Mouse (Mus musculus): Measurements from ENCODE around the gene Tbl1x.

Gene Tbl1x

GRCm38 (mm10) chrX:77613041-77613440 lies 102.2 kb downstream of the Tbl1x start:
- DNase-seq = no peak

DNA sequence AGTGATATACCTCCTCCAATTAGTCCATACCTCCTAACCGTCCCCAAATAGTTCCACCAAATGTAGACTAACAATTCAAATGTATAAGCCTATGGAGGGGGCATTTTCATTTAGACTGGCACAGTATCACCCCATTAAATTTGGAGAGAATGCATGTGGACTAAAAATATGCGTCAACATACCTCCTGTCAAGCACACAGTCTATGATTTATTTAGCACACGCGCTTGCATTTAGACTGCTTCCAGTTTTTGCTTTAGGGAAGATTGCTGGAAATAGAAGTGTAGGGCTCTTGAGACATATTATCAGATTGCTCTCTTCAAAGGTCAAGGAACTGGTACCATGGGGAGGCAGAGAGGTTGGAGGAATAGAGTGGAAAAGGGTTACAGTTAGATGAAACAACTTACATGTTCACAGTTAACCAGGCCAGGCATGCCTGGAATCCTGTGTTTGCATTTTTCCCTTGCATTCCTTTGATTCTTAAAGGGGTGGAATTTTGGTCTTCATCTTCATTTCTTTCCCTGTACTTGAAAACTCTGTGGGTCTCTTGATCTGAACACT lies 105.0 kb downstream of the Tbl1x start:
- DNase-seq = no peak

- no peak for DNase-seq
Observed at GRCm38 (mm10) chrX:77617368-77618144, 106.7 kb downstream of the Tbl1x start.

GRCm38 (mm10) chrX:77630439-77630838 lies 119.6 kb downstream of the Tbl1x start:
- no peak for DNase-seq

GRCm38 (mm10) chrX:77636499-77636898 lies 125.7 kb downstream of the Tbl1x start:
- DNase-seq = no peak

GRCm38 (mm10) chrX:77638076-77638475 lies 127.3 kb downstream of the Tbl1x start:
- DNase-seq = no peak

- DNase-seq = no peak
Observed at GRCm38 (mm10) chrX:77640301-77640700, 129.5 kb downstream of the Tbl1x start.

- DNase-seq = no peak
Observed at GRCm38 (mm10) chrX:77646164-77646563, 135.4 kb downstream of the Tbl1x start.

DNA sequence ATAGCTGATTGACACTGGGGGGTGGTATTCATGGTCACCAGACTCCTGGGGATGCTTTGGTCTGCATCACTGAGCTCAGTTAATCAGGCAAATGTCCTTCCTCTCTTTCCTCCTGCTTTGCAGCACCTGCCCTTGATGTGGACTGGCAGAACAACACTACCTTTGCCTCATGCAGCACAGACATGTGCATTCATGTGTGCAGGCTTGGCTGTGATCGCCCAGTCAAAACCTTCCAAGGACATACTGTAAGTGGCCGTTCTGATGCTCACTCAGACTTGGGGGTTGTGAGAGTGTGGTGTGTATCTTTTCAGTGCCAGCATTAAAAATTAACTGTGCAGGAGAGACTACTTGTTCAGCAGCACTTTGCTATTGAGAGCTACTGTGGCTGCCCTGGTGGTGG lies 139.4 kb downstream of the Tbl1x start:
- peak; percentile 4 to 27 for DNase-seq

DNA sequence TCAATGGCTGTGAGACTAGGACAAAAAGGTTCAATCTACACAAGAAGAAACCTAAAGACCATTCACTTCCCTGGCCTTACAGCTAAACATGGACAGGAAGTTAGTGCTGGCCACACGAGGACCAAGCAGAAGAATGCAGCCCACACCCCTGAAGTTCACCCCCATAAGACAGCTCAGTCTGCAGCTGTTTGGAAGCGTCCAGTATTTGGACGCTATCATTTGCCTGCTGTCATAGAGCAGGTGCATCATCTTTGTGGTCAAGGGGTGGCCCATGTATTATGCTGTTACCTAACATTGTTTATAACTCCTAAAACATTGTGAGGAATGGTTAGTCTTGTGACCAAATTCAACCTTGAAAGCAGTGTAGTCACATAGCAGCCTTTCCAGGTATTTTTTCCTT lies 151.2 kb downstream of the Tbl1x start:
- DNase-seq = no peak

GRCm38 (mm10) chrX:77663276-77663675 lies 152.5 kb downstream of the Tbl1x start:
- DNase-seq = no peak

DNA sequence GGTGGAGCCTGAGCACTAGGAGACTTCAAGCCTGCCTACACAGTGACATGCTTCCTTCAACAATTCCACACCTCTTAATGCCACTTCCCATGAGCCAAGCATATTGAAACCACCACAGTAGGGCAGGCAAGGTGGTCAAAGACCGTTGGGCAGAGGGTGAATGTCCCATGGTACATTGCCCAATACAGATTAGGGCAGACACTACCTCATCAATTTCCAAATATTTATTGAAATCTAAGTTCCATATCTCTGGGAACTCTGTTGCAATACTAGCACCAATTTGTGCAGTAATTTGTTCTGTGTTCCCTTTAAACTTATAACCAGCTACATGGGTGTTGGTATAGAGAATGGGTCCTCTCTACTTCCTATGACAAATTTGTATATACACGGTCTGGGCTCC lies 154.2 kb downstream of the Tbl1x start:
- no peak for DNase-seq

GRCm38 (mm10) chrX:77666911-77667310 lies 156.1 kb downstream of the Tbl1x start:
- no peak for DNase-seq

- no peak for DNase-seq
Observed at GRCm38 (mm10) chrX:77667441-77667840, 156.6 kb downstream of the Tbl1x start.

DNA sequence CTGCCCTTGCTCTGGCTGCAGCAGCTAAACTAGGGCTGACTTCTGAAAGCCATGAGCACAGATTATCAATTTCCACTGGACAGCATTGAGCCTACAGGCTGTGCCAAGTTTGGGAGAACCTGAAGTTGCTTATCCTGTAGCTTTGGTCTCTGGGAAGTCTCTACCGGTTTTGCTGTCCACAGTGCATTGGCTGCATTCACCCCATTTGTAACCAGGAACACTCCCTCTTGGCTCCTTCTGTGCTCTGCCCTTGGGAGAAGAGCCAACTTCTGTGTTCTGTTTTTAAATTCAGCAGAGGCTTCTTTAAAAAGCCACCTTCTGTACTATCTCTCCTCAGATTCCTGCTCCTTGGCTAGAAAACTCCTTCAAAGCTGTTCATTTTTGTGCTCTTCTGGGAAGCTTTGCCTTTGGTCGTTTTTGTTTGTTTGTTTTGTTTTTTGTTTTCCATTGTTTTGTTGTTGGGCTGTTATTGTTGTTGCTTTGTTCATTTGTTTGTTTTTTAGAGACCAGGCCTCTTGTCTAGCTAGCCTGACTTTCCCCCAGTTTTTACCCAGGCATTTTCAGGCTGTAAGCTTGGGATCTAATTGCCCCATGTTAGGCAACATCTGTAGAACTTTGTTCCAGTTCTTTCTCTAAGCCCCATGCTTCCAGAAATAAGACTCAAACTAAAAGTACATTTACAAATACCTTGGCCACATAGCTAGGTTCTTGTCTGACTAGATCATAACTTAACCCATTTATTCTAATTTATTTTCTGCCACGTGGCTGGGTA lies 159.2 kb downstream of the Tbl1x start:
- no peak for DNase-seq

Measured in kidney, postnatal 4 days (tissue).